Mouse (Mus musculus): ENCODE results near the gene Slc44a4.
"Not testable (repeated sequence)": the region's sequence is repeated elsewhere in the genome, so short reads cannot be mapped to it uniquely, and the experiment has no call there.

Slc44a4 gene

GRCm38 (mm10) chr17:34899053-34899889, 15.0 kb upstream of the Slc44a4 start:
- DNase-seq (ENCODE audit: extremely low spot score) = peak; percentile 59

DNA sequence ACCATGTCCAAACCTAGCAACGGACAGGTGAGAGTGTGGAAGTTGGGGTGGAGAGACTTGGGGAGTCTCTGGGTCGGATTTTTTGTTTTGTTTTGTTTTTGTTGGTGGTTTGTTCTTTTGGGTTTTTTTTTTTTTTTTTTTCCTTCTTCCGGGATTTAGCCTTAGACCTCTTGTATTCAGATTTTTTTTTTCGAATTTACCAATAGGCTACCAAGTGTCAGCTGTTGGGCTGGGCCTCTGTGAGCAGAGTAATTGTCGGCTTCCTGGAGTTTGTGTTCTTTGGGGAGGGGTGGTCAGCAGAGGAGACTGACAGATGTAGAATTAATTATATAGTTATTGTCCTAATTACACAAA, 14.4 kb upstream of the Slc44a4 start:
- no peak for DNase-seq (ENCODE audit: extremely low spot score)

GRCm38 (mm10) chr17:34900826-34901225, 13.4 kb upstream of the Slc44a4 start:
- DNase-seq (ENCODE audit: extremely low spot score) = not testable (repeated sequence)

GRCm38 (mm10) chr17:34901948-34902347, 12.3 kb upstream of the Slc44a4 start:
- DNase-seq (ENCODE audit: extremely low spot score) = not testable (repeated sequence)

- DNase-seq (ENCODE audit: extremely low spot score) = no peak
These were observed 11.4 kb upstream of the Slc44a4 start for GRCm38 (mm10) chr17:34902895-34903294.

DNA sequence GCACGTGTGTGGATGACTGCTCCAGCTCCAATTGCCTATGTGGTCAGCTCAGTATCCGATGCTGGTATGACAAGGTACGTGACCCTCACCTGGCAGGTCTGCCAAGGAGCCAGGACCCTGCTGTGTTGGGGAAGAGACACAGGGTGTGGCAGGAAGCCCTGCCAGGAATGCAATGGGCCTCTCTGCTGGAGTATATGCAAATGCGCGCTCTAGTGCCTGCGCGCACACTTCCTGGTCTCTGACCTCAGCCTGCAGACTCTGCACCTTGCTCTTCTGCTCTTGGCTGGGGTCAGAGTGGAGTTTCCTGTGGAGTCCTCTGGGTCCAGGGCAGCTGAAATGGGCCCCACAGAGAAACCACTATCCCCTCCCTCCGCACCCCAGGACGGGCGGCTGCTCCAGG, 3.3 kb upstream of the Slc44a4 start:
- DNase-seq (ENCODE audit: extremely low spot score) = no peak

DNA sequence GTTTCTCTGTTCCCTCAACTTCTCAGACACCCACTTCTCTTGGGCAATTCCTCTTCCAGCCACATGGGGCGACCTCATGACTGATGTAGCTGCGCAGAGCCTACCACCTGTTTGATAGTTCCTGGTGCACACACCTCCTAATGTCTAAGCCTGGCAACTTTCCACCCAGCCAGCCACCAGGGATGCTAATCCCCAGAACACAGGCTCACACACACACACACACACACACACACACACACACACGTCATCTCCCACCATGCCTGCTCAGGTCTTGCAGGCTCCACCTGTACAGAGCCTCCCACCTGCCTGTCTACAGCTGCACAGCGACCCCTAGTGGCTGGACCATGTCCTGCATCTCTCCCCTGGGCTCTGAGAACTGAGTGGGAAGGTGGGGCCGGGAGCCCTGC, 2.3 kb upstream of the Slc44a4 start:
- peak; percentile 75 for DNase-seq (ENCODE audit: extremely low spot score)

- peak; percentile 52 for DNase-seq (ENCODE audit: extremely low spot score)
These were observed 1.2 kb downstream of the Slc44a4 start for GRCm38 (mm10) chr17:34915410-34915831.

DNA sequence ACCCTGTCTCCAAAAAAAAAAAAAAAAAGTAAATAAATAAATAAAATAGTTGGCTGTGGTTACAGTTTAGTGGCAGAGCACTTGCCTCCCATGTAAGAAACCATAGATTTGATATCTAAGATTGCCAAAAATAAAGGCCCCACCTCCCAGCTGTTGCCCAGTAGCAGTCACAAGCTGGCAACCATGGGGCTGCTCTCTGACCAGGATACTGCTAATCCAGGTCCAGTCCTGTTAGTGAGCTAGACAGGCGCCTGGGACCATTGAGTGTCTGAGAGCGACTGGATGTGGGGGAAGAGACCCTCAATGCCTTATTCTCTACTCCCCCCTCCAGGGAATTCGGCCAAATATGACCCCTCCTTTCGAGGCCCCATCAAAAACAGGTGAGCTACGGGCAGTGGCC, 2.0 kb downstream of the Slc44a4 start:
- no peak for DNase-seq (ENCODE audit: extremely low spot score)

- no peak for DNase-seq (ENCODE audit: extremely low spot score)
These were observed 2.9 kb downstream of the Slc44a4 start for GRCm38 (mm10) chr17:34917188-34917587.

DNA sequence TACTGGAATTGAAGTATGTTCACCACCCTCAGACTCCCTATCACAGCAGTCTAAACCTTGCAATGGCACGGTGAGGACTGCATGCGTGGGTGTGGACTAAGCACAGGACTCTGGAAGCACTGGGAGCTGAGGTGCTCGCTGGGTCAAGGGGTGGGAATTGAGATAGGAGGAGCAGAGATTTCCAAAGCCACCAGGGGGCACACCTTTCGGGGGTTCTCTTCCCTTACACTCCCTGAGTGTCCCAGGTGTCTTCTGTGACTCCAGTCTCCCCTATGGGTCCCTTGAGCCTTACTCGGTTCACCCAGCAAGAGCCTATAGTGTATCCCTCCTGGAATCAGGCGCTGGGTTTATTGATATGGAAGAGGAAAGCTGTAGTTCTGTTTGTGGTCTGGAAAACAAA, 8.7 kb downstream of the Slc44a4 start:
- no peak for DNase-seq (ENCODE audit: extremely low spot score)

DNA sequence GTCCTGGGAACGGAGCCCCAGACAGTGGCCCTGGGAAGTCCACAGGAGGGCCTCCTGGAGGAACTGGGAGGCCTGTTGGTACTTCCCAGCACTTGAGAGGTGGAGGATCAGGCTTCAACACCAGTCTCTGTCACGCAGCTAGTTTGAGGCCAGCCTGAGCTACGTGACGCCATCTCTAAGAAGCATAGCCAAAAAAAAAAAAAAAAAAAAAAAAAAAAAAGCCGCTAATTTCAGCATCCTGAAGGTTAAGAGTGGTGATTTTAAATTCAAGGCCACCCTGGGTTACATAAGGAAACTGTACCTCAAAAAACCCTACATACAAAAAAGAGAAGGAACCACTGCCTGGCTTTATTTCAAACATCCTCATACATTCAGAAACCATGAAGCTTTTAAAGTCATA, 10.0 kb downstream of the Slc44a4 start:
- no peak for DNase-seq (ENCODE audit: extremely low spot score)

DNA sequence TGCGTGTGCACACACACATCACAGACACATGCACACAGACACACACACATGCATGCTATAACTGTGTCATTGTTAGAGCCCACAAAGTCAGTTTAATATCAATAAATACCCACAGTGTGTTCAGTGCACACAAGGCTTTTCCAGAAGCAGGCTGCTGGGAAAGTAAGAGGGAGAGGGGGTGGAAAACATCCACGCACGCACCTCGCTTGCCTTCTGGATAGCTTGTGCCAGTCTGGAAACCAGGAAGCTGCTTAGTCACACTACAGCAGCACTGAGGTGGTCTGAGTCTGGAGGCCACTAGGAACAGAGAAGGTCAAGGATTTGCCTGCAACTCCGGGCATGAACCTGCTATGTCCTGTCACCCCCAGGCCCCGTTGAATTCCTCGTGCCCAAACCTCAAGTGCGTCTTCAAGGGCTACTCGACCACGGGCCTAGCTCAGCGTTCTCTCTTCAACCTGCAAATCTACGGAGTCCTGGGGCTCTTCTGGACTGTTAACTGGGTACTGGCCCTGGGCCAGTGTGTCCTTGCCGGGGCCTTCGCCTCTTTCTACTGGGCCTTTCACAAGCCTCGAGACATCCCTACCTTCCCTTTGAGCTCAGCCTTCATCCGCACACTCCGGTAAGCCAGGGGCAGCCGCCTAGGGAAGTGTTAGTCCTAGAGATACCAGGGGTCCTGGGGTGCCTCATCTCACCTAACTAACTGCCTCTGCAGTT, 13.2 kb downstream of the Slc44a4 start:
- DNase-seq (ENCODE audit: extremely low spot score) = no peak

GRCm38 (mm10) chr17:34928841-34929240, 14.6 kb downstream of the Slc44a4 start:
- DNase-seq (ENCODE audit: extremely low spot score) = no peak

- DNase-seq (ENCODE audit: extremely low spot score) = peak; percentile 96
These were observed 16.9 kb downstream of the Slc44a4 start, which contains the start of gene Neu1 for GRCm38 (mm10) chr17:34931061-34931734. TSS of gene Neu1 (plus strand) at chr17:34931253.

DNA sequence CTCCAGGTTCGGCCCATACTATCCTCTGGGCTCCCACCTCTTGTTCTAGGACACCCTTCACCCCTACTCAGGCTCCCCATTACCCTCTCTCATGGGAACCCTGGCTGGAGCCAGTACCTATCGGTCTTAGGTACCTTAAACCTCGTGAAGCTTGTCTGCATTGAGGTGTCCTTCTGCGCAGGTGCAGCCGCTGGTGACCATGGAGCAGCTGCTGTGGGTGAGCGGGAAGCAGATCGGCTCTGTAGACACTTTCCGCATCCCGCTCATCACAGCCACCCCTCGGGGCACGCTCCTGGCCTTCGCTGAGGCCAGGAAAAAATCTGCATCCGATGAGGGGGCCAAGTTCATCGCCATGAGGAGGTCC, 17.5 kb downstream of the Slc44a4 start:
- DNase-seq (ENCODE audit: extremely low spot score) = no peak

GRCm38 (mm10) chr17:34932287-34932686, 18.0 kb downstream of the Slc44a4 start:
- DNase-seq (ENCODE audit: extremely low spot score) = no peak

GRCm38 (mm10) chr17:34934031-34934430, 19.8 kb downstream of the Slc44a4 start:
- no peak for DNase-seq (ENCODE audit: extremely low spot score)

DNA sequence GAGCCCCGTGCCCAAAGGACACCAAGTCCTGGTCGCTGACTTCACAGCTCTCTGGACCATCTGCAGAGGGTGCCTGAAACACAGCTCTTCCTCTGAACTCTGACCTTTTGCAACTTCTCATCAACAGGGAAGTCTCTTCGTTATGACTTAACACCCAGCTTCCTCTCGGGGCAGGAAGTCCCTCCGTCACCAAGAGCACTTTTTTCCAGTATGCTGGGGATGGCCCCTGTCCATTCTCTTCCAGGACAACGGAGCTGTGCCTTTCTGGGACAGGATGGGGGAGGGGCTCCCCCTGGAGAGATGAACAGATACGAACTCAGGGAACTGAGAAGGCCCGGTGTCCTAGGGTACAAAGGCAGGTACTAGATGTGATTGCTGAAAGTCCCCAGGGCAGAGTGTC, 20.6 kb downstream of the Slc44a4 start:
- DNase-seq (ENCODE audit: extremely low spot score) = no peak

- no peak for DNase-seq (ENCODE audit: extremely low spot score)
These were observed 23.8 kb downstream of the Slc44a4 start for GRCm38 (mm10) chr17:34937960-34938505.

GRCm38 (mm10) chr17:34941344-34942041, 27.2 kb downstream of the Slc44a4 start:
- DNase-seq (ENCODE audit: extremely low spot score) = peak; percentile 73
